Mouse (Mus musculus) bone marrow, adult 2 months (tissue): ENCODE data around the gene Acbd4.

Experiments
- CTCF ChIP-seq: fragments of 200-500 bp; IDR thresholded peaks from 2 replicates; pipeline ENCODE4 v1.5.1; 2011; ENCODE audit warnings: low read length, control low read depth; ENCODE audit not compliant: control insufficient read depth, insufficient read depth
- POLR2A ChIP-seq: fragments of 200-500 bp; IDR thresholded peaks from 2 replicates; pipeline ENCODE4 v1.6.1; 2011; ENCODE audit warnings: low read depth, mild to moderate bottlenecking, control low read depth, low read length, borderline replicate concordance; ENCODE audit not compliant: control insufficient read depth

DNA sequence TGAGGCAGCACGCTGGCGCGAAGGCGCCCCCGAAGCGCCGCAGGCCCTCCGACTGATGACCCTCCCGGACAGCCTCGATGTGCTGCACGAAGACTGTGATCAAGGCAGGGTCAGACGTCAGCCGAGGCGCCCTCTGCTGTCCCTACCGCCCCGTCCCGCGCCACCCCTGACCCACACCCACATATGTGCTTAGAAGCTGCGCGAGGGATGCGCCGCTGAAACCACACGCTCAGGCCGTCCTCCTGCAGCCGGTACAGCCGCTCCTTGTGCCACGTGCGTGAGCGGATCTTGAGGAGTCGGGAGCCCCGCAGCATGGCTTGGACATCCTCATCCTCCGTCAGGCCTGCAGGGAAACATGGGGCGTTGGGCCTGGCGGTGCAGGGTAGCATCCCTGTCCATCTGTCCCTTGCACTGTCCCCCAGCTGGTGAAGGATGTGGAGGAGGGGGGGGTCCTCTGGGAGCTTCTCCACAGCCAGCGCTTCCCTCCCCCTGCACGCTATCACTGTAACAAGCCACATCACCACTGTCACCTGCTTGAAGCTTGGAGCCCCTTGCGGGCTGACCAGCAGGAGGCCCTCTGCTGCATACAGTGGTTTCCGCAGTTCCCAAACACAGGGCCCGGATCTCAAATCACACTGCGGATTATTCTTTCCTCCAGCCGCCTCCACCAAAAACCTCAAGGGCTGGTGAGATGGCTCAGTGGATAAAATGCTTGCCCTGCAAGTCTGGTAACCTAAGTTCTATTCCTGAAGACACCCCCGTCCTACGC, 21.0 kb upstream of the Acbd4 start:
- peak; percentile 27; the same call in 1 of the 2 replicates for TF ChIP-seq CTCF
- no peak for TF ChIP-seq POLR2A
